Mouse (Mus musculus) liver, postnatal 0 days (tissue): ENCODE measurements around the gene Mtnr1b.

ENCODE experiments used
- CTCF ChIP-seq: sonication (generic); IDR thresholded peaks from 2 replicates; pipeline ENCODE4 v1.5.1; 2016; ENCODE audit warnings: antibody characterized with exemption, low read depth
- EP300 ChIP-seq: IDR thresholded peaks from 2 replicates; pipeline ENCODE4 v1.6.1; 2016; ENCODE audit warnings: antibody characterized with exemption, low read depth, mild to moderate bottlenecking

GRCm38 (mm10) chr9:15869456-15869855 lies 4.9 kb downstream of the Mtnr1b start:
- TF ChIP-seq CTCF (no peak), EP300 (no peak)
